Mouse (Mus musculus) heart, postnatal 10 days (tissue): ENCODE results near the gene Efhc1. TPM values are rescaled to one million over a fixed set of nuclear protein-coding genes. Genes with fewer than 3 reads are reported as not detected.

ENCODE experiments used
- DNase-seq, 2 experiments: peaks; one replicate each; pipeline ENCODE4 v3.0.0; 2021
- intact Hi-C: fragments of 180-260 bp; cut with DNase I; formaldehyde crosslinking; loops from one replicate; pipeline ENCODE4 v1.15.1; 2025
- total RNA-seq, 2 experiments: library from RNA; stranded (reverse); gene quantifications; 2 replicates each; pipeline ENCODE4 v1.2.3; 2021

Gene Efhc1
- total RNA-seq, 2 experiments from 2014 or later, result 1.0 to 1.2 TPM

DNA sequence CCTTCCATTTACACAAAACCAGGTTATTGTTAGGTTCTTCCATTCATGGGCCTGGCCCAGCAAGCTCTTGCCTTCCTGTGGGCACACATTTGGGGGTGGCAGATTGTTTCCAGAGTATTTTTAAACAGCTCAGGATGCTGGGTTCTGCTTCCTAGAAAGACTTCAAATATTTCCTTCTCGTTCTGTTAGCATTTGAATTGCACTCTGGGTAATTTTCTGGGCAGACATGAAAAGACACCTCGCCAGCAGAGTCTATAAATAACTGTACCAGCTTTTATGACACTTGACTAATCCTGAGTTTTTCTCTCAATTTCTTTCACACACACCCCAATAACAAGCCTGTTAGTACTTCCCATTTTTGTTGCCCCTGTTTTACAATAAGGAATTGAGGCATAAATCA is 10.1 kb upstream of the Efhc1 start:
- intact Hi-C loops, result loop anchor here (2.0 kb wide), 1 partner anchor 277 kb away; the partner anchor contains the start of gene Tmem14a

DNA sequence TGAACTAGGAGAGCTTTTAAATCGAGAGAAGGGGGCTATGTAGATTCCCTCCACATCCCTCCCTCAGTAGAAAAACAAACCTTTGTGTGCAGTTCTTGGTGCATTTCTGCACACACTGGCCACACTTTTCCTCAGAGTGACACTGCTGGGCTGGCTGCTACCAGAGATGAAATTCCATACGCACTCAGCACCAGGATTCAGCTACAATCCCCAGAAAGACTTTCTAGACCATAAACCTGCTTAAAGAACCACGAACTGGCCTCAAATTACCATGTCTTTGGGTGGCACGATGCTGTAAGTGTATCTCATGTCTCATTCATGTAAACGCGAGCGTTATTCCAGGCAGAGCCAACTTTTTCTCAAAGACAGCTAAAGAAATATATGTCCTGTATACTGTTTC is 9.6 kb upstream of the Efhc1 start:
- no peak for DNase-seq
- intact Hi-C loops, result loop anchor here (2.0 kb wide), 1 partner anchor 277 kb away; the partner anchor contains the start of gene Tmem14a

More for the DNA sequence above, 10.1 kb upstream of the Efhc1 start:
- no peak for DNase-seq

DNA sequence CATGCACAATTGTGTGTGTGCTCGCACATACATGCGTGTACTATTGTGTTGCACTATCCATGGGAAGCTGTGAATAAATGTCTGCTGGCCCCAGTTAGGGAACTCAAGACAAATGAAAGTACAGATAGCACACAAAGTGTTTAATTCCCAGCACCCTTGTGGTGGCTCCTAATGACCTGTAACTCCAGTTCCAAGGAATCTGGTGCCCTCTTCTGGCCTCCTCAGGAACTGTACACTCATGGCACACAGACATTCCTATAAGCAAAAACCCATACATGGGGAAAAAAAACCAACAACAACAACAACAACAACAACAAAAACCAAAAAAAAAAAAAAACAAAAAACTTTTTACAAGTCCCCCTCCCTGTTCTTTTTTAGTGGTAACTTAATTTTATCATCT is 8.4 kb upstream of the Efhc1 start:
- no peak for DNase-seq
- intact Hi-C loops, result no loop called here

DNA sequence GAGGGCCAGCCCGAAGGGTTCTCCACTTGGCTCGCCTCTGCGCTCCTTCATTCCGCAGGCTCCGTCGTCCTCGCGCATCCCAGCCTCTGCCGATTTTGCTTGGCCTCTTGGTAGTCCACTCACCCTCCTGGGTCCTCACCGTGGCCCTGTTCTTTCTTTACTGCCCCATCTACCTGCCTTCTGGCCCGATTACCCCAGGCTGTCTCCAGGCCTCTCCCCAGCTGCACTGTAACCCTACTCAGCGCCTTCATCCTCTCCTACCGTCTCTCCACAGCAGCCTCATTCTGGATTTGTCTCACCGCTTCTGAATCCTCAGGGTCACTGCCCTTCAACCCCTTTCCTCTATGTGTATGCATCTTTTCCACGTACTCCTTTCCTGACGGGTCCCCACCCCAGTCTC is 373 bp downstream of the Efhc1 start:
- no peak for DNase-seq
- intact Hi-C loops, result loop anchor here (5.0 kb wide), 1 partner anchor 126 kb away; the partner anchor contains the start of gene Tram2

DNA sequence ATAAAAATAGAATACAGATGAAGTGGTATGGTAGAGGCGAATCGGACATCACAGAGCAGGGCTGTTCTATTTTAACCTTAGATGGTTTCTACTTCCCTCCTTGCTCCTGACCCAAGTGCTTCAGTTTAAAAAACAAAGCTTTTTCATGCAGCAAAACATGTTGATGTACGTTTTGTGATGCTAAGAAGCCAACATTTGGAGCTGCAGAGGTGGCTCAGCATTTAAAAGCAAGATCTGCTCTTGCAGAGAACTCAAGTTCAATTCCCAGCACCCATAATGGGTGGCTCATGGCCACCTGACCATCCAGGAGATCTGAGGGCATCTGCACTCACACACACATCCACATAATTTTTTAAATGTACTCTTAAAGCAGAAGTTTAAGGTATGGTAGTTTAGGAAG is 3.5 kb downstream of the Efhc1 start:
- no peak for DNase-seq

DNA sequence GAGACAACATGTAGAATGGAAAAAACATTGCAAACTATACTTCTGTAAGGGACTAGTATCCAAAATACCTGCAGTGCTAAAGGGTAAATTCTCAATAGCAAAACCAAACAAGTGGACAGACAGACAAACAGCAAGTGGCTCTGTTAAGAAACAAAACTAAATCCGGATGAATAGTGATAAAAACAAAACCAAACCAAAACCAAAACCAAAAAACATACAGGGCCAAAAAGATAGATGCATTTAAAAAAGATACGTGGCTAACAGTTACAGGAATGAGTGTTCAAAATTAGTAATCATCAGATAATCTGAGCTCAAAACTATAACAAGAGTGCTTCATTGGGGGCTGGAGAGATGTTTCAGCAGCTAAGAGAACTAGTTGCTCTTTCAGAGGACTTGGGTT is 18.2 kb downstream of the Efhc1 start:
- no peak for DNase-seq
- intact Hi-C loops, result no loop called here

More for the DNA sequence above, 3.5 kb downstream of the Efhc1 start:
- intact Hi-C loops, result loop anchor here (5.0 kb wide), 1 partner anchor 122 kb away; the partner anchor contains the start of gene Tram2

DNA sequence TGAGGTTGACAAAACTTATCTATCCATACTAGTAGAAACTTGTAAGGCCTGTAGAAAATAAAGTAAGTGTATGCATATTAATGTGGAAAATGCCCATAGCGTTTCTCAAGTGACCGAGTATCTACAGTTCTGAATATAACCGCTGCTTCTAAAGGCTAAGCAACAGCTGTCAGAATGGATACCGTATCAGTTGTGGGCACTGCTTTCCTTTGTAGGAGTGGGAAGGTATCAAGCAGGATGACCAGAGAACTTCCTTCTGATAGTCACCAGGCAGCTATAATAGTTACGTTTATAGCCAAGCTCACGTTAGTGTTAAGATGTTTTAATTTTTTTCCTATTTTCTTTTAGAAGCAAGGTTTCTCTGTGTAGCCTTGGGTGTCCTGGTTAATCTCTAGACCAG is 22.0 kb downstream of the Efhc1 start:
- no peak for DNase-seq
- intact Hi-C loops, result no loop called here

DNA sequence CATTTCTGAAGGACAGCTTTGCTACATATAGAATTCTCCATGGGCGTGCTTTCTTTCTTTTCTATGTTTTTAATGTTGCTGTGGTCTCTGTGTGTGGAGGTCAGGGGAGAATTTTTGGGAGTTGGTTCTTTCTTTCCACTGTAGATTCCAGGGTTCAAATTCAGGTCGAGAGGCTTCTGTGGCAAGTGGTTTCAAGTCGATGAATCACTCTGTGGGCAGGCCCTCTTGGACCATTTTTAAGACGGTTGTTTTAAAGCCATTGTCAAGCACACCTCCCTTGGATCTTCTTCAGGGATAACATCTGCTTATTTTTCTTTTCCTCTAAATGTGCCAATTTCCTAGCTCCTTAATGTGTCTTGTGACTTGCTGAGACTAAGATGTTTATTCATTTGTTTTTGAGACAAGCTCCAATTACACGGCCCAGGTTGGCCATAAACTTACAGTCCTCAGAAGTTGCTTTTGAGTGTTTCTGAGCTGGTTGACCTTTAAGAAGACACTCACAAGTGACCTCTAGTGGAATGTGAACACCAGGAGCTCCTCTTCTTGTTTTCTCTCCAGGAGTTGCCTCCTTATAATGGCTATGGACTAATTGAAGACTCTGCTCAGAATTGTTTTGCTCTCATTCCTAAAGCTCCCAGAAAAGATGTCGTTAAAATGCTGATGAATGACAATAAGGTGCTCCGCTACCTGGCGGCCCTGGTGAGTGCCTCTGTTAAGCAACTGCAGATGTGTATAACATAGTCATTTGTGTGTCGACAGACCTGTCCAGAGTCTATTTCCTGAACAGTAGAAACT is 23.1 kb downstream of the Efhc1 start:
- intact Hi-C loops, result no loop called here
- DNase-seq, result no peak

DNA sequence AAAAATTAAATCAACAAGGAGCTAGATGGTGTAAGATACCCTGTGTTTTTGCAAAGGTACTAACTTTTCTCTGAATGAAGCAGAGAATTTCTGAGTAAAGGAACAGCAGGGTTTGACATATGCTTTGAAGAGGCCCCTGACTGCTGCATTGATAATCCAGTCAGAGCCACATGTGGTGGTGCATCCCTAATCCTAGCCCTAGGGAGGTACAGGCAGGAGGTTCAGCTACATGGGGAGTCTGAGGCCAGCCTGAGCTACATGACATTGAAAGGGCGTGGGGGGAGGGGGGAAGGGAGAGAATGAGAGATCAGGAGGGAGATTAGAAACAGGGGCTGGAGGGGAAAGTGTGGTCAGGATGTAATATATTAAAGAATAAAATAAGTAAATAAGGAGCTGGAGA is 29.1 kb downstream of the Efhc1 start:
- intact Hi-C loops, result no loop called here
- no peak for DNase-seq

DNA sequence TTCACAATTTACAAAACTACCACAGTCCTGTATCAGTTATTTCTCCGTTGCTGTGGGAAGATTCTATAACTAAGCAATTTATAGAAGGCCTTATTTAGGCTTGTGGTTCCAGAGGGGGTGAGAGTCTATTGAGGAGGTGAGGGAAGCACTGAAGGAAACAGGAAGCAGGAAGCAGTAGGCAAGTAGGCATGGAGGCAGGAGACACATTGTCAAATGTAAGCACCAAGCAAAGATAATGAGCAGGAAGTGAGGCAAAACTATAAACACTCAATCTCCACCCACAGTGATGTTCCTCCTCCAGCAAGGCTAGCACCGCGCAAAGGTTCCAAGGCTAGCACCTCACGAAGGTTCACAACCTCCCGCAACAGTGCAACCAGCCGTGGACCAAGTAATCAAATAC is 30.3 kb downstream of the Efhc1 start:
- DNase-seq, result no peak
- intact Hi-C loops, result no loop called here

DNA sequence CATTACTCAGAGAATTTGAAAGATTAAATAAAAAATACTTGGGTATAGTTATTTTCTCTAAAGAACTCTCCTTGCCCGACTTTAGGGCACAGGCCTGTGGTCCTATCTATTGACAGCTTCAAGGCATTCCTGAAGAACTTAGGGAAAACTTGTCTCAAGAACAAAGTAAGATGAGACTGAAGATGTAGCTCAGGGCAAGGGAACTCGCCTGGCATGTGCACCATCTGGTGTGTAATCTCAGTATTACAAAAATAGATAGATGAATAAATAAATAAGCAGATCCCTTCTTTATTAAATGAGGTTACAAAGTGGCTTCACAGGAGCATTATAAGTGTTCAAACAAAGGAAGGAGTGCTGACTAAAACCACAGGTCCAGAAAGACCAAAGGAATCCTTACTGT is 32.7 kb downstream of the Efhc1 start:
- no peak for DNase-seq
- intact Hi-C loops, result no loop called here

DNA sequence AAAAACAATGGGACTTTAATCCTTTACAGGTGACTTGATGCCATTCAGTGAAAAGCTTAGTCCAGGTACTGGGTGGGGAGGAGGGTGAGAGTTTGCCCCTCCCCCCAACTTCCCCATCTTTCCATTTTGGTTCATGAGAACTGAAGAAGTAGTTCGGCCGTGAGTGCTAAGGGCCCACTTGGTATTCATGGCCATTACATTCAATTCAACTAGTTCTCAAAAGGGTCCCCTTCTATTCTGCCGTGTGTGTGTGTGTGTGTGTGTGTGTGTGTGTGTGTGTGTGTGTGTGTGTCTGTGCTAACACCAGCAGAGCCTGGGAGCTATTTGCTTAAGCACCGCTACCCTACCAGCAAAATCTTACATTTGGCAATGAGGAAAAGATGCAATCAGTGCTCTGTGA is 33.2 kb downstream of the Efhc1 start:
- no peak for DNase-seq
- intact Hi-C loops, result no loop called here

DNA sequence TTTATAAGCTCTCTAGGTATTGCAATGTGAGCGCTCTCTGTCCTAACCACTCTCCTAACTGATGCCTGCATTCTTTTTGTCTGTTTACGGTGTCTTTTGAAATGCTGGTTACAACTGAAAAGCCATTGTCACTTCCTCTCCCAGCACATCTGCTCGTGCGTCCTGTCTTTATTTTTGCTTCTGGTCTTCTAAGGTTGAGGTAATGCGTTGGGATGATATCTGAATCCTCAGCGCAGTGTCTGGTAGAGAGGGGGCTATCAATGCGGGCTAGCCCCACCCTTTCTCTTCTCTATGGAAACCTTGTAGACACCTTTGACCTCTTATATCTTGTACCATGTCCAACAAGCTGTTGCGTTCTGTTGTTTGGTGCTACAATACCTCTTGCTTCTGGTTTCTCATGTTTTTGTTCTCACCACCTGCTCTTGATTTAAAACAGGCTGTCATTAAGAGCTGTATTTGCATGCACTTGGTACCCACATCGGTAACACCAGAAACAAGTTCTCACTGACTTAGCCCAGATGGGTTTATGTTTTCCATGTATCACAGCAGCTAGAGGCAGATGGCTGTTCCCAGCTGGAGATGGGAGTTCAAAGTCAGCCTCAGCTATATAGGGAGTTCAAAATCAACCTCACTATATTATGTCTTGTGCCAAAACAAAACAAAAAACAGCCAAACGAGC is 35.1 kb downstream of the Efhc1 start:
- DNase-seq, result no peak
- intact Hi-C loops, result no loop called here

DNA sequence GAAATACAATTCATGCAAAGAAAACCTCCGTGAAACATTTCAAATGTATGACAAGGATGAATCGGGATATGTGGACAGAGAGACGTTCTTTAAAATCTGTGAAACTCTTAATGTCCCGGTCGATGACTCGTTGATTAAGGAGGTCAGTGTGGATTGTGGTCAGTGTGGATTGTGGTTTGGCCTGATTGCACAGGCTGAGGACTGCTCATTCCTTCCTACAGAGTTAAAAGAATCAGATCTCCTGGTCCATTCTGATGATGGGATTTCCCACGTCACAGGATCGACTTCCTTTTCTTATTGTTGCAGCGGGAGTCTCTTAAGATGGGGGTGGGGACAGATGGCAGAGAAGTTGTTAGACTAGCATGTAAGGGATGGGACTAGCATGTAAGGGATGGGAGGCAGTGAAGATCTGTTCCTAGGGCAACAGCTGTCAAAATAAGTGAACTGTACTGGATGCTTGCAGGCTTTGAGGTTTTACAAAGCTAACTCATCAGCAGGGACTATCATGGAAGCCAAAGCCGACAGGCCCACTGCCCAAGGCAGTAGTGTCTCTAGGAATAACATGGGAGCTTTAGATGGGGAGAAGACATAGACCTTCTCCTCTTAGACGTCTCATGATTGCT is 38.1 kb downstream of the Efhc1 start:
- no peak for DNase-seq
- intact Hi-C loops, result no loop called here

DNA sequence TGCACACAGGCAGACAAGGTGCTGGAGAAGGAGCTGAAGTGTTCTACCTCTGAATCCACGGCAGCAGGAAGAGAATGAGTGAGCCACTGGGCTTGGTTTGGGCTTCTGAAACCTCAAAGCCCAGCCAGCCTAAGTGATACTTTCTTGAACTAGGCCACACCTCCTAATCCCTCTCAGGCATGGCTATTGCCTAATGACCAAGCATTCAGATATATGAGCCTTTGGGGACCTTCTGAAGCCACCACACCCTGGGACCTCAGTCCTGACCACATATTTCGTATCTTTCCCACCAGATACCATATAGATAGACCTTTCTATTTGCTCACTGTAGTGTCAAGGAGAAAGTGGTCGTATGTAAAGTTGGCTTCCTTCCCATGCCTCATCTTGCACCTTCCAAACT is 42.3 kb downstream of the Efhc1 start:
- DNase-seq, result no peak
- intact Hi-C loops, result no loop called here

DNA sequence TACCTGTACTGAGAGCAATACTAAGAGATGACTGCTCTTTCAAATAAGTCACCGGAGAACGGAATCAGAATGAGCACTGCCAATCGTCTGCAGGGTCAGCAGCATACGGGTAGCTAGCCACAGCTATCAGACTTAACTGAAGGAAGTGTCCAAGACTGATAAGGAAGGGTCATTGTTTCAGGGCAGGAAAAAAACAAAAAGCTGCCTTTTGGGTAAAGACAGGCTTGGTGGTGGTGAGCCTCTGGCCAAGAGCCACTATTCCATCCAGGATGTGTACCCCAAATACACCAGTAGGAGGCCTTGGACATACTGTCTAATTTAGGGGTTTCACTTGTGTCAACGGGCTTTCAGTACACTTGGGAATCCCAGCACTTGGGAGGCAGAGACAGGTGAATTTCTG is 42.9 kb downstream of the Efhc1 start:
- intact Hi-C loops, result no loop called here
- DNase-seq, result no peak

DNA sequence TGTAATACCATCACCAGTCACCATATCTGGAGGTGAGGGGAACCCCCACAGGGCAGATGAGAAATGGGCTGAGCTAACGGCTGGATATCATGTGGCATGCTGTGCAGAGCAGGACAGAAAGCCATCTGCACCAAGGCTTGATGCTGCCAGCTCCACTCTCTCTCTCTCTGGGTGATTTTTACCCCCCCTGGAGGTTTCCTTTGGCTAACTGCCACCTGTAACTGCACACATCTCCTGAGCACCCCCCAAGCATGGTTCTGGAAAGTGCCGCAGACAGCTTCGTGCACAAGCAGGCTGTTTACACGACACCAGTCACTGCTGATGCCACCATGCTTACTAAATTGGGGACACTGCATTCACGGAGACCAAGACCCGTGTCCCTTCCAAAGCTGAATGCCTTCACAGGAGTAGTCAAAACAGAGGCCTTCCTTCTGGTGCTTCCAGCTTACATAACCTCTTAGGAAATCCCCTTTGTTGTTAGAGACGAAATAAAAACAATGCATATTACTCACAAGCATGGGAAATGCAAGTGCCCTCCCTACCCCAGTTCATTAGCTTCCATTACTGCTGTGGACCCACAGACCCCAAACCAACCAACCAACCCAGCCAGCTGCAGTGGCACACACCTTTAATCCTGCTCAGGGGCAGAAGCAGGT is 44.0 kb downstream of the Efhc1 start:
- DNase-seq, result peak; percentile 42 to 49
- intact Hi-C loops, result loop anchor here (5.0 kb wide), 1 partner anchor 82 kb away; the partner anchor contains the start of gene Tram2

DNA sequence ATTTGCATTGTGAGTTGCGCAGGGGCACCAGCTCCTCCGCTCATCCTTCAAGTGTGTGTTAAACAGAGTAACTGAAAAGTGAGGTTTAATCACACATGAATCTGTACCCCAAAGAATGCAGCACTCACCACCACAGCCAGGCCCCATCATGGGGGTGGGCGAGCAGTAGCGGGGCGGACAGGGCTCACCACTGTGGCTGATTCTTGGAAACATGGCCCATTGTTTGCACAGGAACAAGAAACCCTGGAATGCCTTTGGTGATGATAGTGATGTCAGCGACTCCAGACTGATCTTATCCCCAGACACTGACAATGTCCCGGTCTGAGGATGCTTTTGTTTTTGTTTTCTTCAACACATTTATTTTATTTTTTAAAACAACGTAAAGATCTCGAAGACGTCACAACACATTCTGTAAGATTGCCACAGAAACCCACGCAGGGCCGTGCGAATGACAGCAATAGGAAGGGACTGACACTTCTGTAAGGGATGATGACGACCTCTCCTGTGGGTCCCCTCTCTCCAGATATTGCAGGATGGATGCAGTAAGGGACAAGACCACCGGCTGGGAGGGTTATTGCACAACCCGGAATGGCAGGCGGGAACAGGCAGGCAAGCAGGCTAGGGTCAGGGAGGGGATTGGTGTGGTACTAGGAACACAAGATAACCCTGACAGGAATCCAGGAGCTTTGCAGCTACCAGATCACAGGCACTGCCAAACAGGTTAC is 45.3 kb downstream of the Efhc1 start:
- intact Hi-C loops, result loop anchor here (5.0 kb wide), 1 partner anchor 81 kb away; the partner anchor contains the start of gene Tram2

DNA sequence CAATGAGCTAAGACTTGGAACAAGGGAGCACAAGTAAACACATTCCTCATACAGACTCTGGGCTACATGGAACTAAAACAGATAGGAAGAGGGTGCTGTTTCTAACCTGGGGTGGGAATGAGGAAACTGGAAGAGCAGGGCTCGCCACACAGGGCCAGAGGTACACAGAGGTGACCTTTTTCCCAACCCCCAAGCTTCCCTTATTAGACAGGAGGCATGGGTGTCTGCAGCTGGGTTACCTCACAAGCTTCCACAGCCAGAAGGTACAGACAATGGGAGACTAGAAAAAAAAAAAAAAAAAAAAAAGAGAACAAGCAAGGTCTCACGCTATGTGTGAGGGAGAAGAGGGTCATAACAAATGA is 45.9 kb downstream of the Efhc1 start:
- DNase-seq, result peak in 1 of 2 experiments; percentile 30
- intact Hi-C loops, result loop anchor here (5.0 kb wide), 1 partner anchor 80 kb away; the partner anchor contains the start of gene Tram2

More for the DNA sequence above, 45.3 kb downstream of the Efhc1 start:
- no peak for DNase-seq

DNA sequence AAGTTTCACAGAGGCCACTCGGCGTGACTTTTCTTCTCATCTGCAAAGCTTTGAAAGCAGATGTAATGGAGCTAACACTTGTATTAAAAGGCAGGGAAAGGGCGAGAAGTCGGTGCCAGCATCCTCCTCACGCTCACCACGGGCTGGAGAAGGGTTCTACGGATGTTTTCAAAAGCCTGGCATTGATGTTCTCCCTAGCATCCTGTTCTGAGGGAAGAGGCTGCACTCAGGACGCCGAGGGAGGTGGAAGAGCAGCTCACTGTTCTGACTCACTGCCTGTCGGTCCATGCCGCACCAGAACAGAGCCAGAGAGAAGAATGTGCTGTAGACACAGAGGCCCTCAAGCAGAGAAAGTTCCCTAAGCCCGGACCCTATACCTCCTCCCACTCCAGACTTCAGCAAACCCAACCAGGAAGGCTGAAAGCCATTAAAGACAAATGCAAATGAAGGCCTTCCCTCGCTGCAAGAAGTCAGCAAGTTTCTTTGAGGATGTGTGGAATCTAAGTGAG is 46.5 kb downstream of the Efhc1 start:
- intact Hi-C loops, result loop anchor here (5.0 kb wide), 1 partner anchor 79 kb away; the partner anchor contains the start of gene Tram2
- DNase-seq, result no peak
